Mouse (Mus musculus) liver, embryonic 14.5 days (tissue): ENCODE results near the gene Mcat. TPM values are rescaled to one million over a fixed set of nuclear protein-coding genes. Genes with fewer than 3 reads are reported as not detected.

Source experiments
- ATAC-seq: fragments of 200-750 bp; cut with Nextera tagmentation; 2 replicates; pipeline ENCODE4 v1.8.0; 2017; ENCODE audit warnings: moderate number of reproducible peaks, mild to moderate bottlenecking, moderate library complexity; ENCODE audit not compliant: insufficient read depth
- DNase-seq, 3 experiments: peaks; one replicate each; pipeline ENCODE4 v3.0.0-alpha.2; 2012 to 2013; ENCODE audit warnings: low read depth in 3 of 3, low spot score in 3 of 3
- H3K27ac ChIP-seq: fragments of 300-500 bp; sonication (generic); 2 replicates; pipeline ENCODE4 v1.5.1; 2014; ENCODE audit warnings: moderate library complexity, mild to moderate bottlenecking, control low read depth, inconsistent platforms
- H3K27me3 ChIP-seq: fragments of 300-500 bp; sonication (generic); 2 replicates; pipeline ENCODE4 v1.6.1; 2014; ENCODE audit warnings: mild to moderate bottlenecking, low read length, moderate library complexity; ENCODE audit not compliant: control insufficient read depth, insufficient read depth
- H3K36me3 ChIP-seq: fragments of 300-500 bp; sonication (generic); replicated peaks from 2 replicates; pipeline ENCODE4 v1.6.1; 2014; ENCODE audit warnings: low read depth; ENCODE audit not compliant: control insufficient read depth, insufficient read depth
- H3K4me1 ChIP-seq, 2 experiments: fragments of 200-500 bp in 1 of 2; fragments of 300-500 bp in 1 of 2; sonication (generic) in 1 of 2; replicated peaks; 2 replicates each; pipeline ENCODE4 v1.6.1; 2012 to 2014; ENCODE audit warnings: antibody characterized with exemption in 1 of 2, inconsistent platforms in 1 of 2, low read length in 1 of 2; ENCODE audit not compliant: control insufficient read depth in 2 of 2, insufficient read depth in 2 of 2
- H3K4me2 ChIP-seq: fragments of 300-500 bp; sonication (generic); 2 replicates; pipeline ENCODE4 v1.6.1; 2014; ENCODE audit warnings: low read depth, mild to moderate bottlenecking, control low read depth, moderate library complexity
- H3K4me3 ChIP-seq, 2 experiments: fragments of 200-500 bp in 1 of 2; fragments of 300-500 bp in 1 of 2; sonication (generic) in 1 of 2; 2 replicates each; pipeline ENCODE4 v1.5.1; 2012 to 2014; ENCODE audit warnings: low read depth in 2 of 2, low read length in 2 of 2, mild to moderate bottlenecking in 2 of 2, control low read depth in 1 of 2, inconsistent platforms in 1 of 2, moderate library complexity in 1 of 2; ENCODE audit not compliant: insufficient read depth in 1 of 2
- H3K9ac ChIP-seq: fragments of 300-500 bp; sonication (generic); replicated peaks from 2 replicates; pipeline ENCODE4 v1.6.1; 2014; ENCODE audit warnings: mild to moderate bottlenecking, control low read depth, moderate library complexity
- H3K9me3 ChIP-seq: fragments of 300-500 bp; sonication (generic); 2 replicates; pipeline ENCODE4 v1.6.1; 2016; ENCODE audit warnings: low read length, mixed read lengths; ENCODE audit not compliant: control insufficient read depth
- CTCF ChIP-seq: IDR thresholded peaks from 2 replicates; pipeline ENCODE4 v1.5.1; 2016; ENCODE audit warnings: antibody characterized with exemption, low read depth, control low read depth
- EP300 ChIP-seq: IDR thresholded peaks from 2 replicates; pipeline ENCODE4 v1.6.1; 2016; ENCODE audit warnings: antibody characterized with exemption, low read depth
- WGBS: fragments of 180-500 bp; shearing (Covaris S2); extraction: QIAGEN DNeasy Blood & Tissue Kit; methylation state at CpG from one replicate; pipeline ENCODE4 v1.1.7; 2014; ENCODE audit not compliant: insufficient replicate concordance; 5-methylcytosine and 5-hydroxymethylcytosine counted together
- polyA plus RNA-seq, 2 experiments: library from polyadenylated mRNA; depleted of rRNA in 1 of 2; stranded (reverse) in 1 of 2; unstranded in 1 of 2; fragments of >200 nt; fragmentation: Nextera tagmentation in 1 of 2; extraction: Ambion mirVana in 1 of 2; gene quantifications; 2 replicates each; pipeline versions ENCODE4 v1.2.1 to v1.2.3; 2012 to 2014

Mcat gene
- polyA plus RNA-seq, 2 experiments, result 9.8 to 15.5 TPM

DNA sequence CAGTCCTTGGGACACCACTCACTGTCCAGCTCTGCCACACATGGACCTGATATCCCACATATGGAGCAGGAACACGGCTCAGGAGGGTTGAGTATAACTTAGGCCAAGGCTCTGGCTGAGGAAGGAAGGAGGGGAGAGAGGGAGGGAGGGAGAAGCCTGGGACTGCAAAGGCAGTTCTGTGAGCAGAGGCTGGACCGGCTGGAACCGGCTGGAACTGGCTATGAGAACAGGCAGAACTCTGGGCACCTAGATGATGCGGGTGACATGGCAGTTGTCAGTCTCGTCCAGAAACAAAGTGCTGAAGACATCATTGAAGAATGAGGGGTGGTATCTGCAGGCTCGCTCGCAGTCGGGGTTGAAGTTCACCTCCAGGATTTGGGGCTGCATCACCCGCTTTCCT is 13.1 kb upstream of the Mcat start:
- 91% methylated on average over 9 of the region's 9 CpGs for WGBS
- Histone ChIP-seq H3K4me1 (no peaks in the 10 kb centered on the region), H3K36me3 (peaks cover 78% of the 10 kb centered on the region), H3K4me2 (no peak overlapping the region), H3K4me3 (no peak overlapping the region), H3K27me3 (no peaks in the 10 kb centered on the region), H3K9ac (no peak overlapping the region), H3K9me3 (no peaks in the 10 kb centered on the region), H3K27ac (no peak overlapping the region)
- DNase-seq (no peak), ATAC-seq (no peak)
- TF ChIP-seq EP300 (no peak), CTCF (no peak)

DNA sequence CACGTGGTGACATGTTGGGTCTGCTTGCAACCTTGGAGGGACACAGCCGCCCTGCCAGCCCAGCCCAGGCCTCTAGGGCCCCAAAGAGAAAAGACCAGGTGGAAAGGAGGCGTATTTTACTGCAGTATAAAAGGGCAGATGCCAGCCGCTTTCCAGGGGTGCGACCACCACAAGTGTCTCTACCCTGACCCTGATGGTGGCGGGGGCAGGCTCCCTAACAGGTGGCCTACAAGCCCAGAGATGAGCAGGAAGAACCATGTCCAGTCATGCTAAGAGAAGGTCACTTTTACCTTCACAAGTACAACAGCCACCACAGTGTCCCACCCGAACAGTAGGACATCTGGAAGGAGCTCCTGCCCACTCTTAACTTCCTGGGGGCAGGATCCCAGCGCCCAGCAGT is 12.0 kb upstream of the Mcat start:
- no peak for ATAC-seq
- no peak for DNase-seq
- H3K36me3 ChIP-seq, result peaks cover 71% of the 10 kb centered on the region
- 88% methylated on average over 8 of the region's 8 CpGs for WGBS
- no peak overlapping the region for H3K27ac ChIP-seq
- H3K27me3 ChIP-seq, result no peaks in the 10 kb centered on the region
- H3K4me2 ChIP-seq, result no peak overlapping the region
- H3K4me1 ChIP-seq, result no peaks in the 10 kb centered on the region
- H3K4me3 ChIP-seq, result no peak overlapping the region
- H3K9me3 ChIP-seq, result no peaks in the 10 kb centered on the region
- TF ChIP-seq EP300 (no peak), CTCF (no peak)
- no peak overlapping the region for H3K9ac ChIP-seq

DNA sequence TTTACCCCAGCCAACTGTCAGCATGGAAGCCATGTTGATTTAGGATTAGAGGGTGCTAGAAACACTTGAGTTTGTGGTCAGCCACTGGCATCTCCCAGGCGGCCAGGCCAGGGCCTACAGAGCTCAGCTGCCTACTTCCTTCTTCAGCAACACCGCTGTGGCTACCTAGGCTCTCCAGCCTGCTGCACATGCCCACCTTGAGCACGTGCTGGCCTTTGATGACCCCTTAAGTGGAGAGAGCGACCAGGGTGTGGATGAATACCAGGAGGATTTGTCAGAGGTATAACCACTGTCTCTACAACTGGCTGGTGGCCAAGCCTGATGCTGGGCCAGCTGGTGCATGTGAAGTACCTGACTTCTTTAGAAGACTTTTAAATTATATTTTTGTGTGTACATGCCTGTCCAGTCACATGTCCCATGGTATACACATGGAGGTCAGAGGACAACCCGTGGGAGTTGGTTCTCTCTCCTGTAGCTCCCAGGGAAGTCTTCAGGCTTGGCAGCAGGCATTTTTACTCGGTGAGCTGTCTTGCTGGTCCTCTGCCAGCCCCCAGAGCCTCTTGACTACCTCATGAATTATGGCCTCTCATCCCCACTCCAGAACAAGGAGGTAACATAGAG is 11.3 kb upstream of the Mcat start:
- WGBS, result 76% methylated on average over 6 of the region's 6 CpGs
- no peaks in the 10 kb centered on the region for H3K27me3 ChIP-seq
- no peak overlapping the region for H3K4me2 ChIP-seq
- H3K4me1 ChIP-seq, result no peaks in the 10 kb centered on the region; a peak in 1 of 4 replicates
- no peaks in the 10 kb centered on the region for H3K9me3 ChIP-seq
- no peak overlapping the region for H3K27ac ChIP-seq
- no peak overlapping the region for H3K9ac ChIP-seq
- no peak overlapping the region for H3K4me3 ChIP-seq
- no peak for DNase-seq
- ATAC-seq, result no peak
- TF ChIP-seq CTCF, result no peak
- TF ChIP-seq EP300, result no peak
- H3K36me3 ChIP-seq, result peaks cover 64% of the 10 kb centered on the region

DNA sequence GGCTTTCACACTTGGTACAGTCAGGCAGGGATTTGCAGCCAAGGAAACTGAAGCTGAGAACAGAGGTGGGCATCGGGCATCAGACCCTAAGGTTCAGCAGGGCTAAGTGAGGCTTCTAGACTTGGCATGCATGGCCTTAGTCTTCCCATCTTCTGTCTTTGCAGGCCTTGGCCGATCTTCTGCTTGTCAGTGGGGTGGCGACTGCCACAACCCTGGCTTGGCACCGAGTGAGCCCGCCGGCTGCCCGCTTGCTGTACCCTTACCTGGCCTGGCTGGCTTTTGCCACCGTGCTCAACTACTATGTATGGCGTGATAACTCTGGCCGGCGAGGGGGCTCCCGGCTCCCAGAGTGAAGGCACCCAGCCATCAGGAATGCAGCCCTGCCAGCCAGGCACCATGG is 10.0 kb upstream of the Mcat start:
- 87% methylated on average over 12 of the region's 12 CpGs for WGBS
- no peak for DNase-seq
- no peak for ATAC-seq
- Histone ChIP-seq H3K36me3 (peaks cover 52% of the 10 kb centered on the region), H3K27ac (no peak overlapping the region), H3K4me2 (no peak overlapping the region), H3K9me3 (no peaks in the 10 kb centered on the region), H3K27me3 (no peaks in the 10 kb centered on the region), H3K9ac (no peak overlapping the region), H3K4me1 (no peaks in the 10 kb centered on the region; a peak in 1 of 4 replicates), H3K4me3 (no peak overlapping the region)
- no peak for TF ChIP-seq CTCF
- no peak for TF ChIP-seq EP300

DNA sequence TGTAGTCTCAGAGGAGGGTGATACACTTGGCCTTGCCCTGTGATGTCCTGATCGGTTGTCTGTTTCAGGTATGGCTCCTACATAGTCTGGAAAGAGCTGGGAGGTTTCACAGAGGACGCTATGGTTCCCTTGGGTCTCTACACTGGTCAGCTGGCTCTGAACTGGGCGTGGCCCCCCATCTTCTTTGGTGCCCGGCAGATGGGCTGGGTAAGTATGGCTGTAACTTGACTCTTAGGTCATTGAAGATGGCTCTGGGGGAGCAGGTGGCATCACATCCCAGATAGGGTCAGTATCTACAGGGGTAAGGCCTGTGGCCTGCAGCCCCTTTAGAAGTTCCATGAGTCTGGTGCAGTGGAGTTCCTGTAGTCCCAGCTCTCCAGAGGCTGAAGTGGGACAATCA is 8.5 kb upstream of the Mcat start:
- ATAC-seq (no peak), DNase-seq (no peak)
- Histone ChIP-seq H3K4me2 (no peak overlapping the region), H3K9me3 (no peaks in the 10 kb centered on the region), H3K9ac (no peak overlapping the region), H3K27ac (no peak overlapping the region; the same call in 1 of the 2 replicates), H3K4me1 (peaks cover under 1% of the 10 kb centered on the region in 2 experiments; a peak in 2 of 4 replicates), H3K4me3 (no peak overlapping the region), H3K36me3 (peaks cover 37% of the 10 kb centered on the region), H3K27me3 (no peaks in the 10 kb centered on the region)
- 72% methylated on average over 4 of the region's 4 CpGs for WGBS
- TF ChIP-seq CTCF (no peak), EP300 (no peak)
